Mouse (Mus musculus) testis, adult 2 months (tissue): Measurements from ENCODE around the gene Atxn7. TPM values are rescaled to one million over a fixed set of nuclear protein-coding genes. Genes with fewer than 3 reads are reported as not detected.
A peak's percentile ranks its signal among the peaks of the same experiment; 100 is the strongest.

Experiments used
- H3K27ac ChIP-seq: fragments of 200-500 bp; 2 replicates; pipeline ENCODE4 v1.5.1; 2012; ENCODE audit warnings: low read depth, low read length; ENCODE audit not compliant: control insufficient read depth, insufficient read depth
- H3K27me3 ChIP-seq: fragments of 200-500 bp; 2 replicates; pipeline ENCODE4 v1.6.1; 2012; ENCODE audit warnings: mild to moderate bottlenecking, low read length, moderate library complexity; ENCODE audit not compliant: control insufficient read depth, insufficient read depth
- H3K36me3 ChIP-seq: fragments of 200-500 bp; 2 replicates; pipeline ENCODE4 v1.6.1; 2012; ENCODE audit warnings: mild to moderate bottlenecking, low read length; ENCODE audit not compliant: control insufficient read depth, insufficient read depth
- H3K4me1 ChIP-seq: fragments of 200-500 bp; 2 replicates; pipeline ENCODE4 v1.6.1; 2012; ENCODE audit warnings: low read length; ENCODE audit not compliant: control insufficient read depth, insufficient read depth
- H3K4me3 ChIP-seq: fragments of 200-500 bp; 2 replicates; pipeline ENCODE4 v1.5.1; 2012; ENCODE audit warnings: low read depth, mild to moderate bottlenecking, low read length, moderate library complexity, mixed read lengths; ENCODE audit not compliant: control insufficient read depth
- CTCF ChIP-seq: fragments of 200-500 bp; IDR thresholded peaks from 2 replicates; pipeline ENCODE4 v1.5.1; 2012; ENCODE audit warnings: low read depth, mild to moderate bottlenecking, inconsistent platforms, low read length, moderate library complexity; ENCODE audit not compliant: control insufficient read depth, insufficient read depth, insufficient replicate concordance
- POLR2A ChIP-seq: fragments of 200-500 bp; IDR thresholded peaks from 2 replicates; pipeline ENCODE4 v1.6.1; 2012; ENCODE audit warnings: low read depth, mild to moderate bottlenecking, inconsistent platforms, low read length, moderate library complexity; ENCODE audit not compliant: control insufficient read depth
- polyA plus RNA-seq: library from polyadenylated mRNA; depleted of rRNA; stranded (reverse); fragments of >200 nt; gene quantifications from 2 replicates; pipeline ENCODE4 v1.2.3, GENCODE M21; 2012

Atxn7 gene
- polyA plus RNA-seq, 1 experiment, result 18.8 TPM

DNA sequence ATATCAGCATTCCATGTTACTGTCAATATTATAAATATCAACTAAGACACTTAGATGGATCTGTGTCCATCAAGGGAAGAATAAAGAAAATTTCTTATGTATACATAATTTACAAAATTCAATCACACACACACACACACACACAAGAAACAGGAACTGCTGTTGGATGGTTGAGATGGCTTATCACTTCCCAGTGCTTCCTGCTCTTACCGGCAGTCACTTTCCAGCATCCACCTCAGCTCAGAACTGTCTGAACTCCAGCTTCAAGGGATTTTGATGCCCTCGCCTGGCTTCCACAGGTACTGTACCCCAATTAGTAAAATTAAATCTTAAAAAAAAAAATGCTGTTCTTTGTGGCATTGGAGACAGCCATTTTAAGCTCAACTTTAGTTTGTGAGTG lies 27.2 kb downstream of the Atxn7 start:
- TF ChIP-seq POLR2A, result no peak
- TF ChIP-seq CTCF, result no peak
- H3K27ac ChIP-seq, result no peak overlapping the region
- H3K4me3 ChIP-seq, result no peak overlapping the region
- no peaks in the 10 kb centered on the region for H3K27me3 ChIP-seq
- no peaks in the 10 kb centered on the region for H3K36me3 ChIP-seq
- H3K4me1 ChIP-seq, result no peaks in the 10 kb centered on the region

DNA sequence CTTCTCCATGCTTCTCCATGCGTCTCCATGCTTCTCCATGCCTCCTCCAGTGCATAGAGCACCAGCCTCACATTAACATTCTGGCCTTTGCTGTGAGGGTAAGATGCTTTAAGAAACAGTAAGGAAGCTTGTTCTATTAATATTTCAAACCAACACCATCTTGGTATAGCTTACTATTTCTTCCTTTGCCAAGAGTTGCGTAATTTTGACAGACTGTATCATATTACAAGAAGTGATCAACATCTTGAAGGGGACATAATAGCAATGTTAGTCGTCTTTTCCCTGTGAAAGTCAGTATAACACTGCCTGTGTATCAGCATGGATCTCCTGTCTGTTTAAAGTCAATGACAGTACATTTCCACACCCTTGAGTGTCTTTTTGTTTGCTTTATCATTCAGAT lies 29.5 kb downstream of the Atxn7 start:
- no peak overlapping the region for H3K27ac ChIP-seq
- H3K27me3 ChIP-seq, result no peaks in the 10 kb centered on the region
- no peak overlapping the region for H3K4me3 ChIP-seq
- no peaks in the 10 kb centered on the region for H3K36me3 ChIP-seq
- no peaks in the 10 kb centered on the region for H3K4me1 ChIP-seq
- TF ChIP-seq CTCF (no peak), POLR2A (no peak)

DNA sequence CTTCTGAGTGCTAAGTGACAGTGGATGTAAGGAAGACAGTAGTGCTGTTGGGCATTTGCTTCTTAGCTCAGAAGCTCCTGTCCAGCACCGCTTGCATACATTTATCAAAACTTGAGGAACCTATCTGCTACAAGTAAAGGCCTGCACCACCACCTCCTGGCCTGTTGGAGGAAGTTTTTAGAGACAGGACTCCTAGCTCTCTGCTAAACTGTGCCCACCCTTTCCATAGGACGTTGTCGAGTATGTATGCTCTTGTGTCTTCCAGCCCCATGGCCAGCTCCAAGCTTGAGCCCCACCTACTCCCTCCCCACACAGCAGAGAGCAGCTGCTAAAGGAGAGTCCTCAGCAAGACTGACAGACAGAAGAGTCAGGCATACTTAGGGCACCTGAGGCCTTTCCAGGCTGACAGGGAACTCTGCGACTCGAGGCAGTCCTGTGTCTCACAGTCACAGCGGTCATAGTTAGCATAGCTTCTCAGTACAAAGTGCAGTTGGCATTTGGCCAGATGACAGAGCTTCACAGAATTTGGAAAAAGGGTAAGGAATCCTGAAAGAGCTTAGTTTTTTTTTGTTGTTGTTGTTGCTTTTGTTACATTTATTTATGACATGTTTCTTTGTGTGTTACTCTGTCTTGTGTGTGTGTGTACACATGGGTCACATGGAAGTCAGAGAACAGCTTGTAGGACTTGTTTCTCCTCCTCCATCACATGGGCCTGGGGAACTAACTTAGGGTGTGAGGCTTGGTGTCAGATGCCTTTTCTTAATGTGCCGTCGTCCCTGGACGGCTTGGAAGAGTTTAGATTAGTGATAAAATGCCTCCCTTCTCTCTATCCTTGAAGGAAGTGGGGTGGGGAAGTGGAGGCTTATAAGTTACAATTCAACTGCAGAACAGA lies 34.2 kb downstream of the Atxn7 start:
- TF ChIP-seq CTCF, result no peak
- no peak for TF ChIP-seq POLR2A
- H3K4me3 ChIP-seq, result no peak overlapping the region
- no peaks in the 10 kb centered on the region for H3K36me3 ChIP-seq
- no peaks in the 10 kb centered on the region for H3K4me1 ChIP-seq
- H3K27ac ChIP-seq, result no peak overlapping the region
- H3K27me3 ChIP-seq, result no peaks in the 10 kb centered on the region

DNA sequence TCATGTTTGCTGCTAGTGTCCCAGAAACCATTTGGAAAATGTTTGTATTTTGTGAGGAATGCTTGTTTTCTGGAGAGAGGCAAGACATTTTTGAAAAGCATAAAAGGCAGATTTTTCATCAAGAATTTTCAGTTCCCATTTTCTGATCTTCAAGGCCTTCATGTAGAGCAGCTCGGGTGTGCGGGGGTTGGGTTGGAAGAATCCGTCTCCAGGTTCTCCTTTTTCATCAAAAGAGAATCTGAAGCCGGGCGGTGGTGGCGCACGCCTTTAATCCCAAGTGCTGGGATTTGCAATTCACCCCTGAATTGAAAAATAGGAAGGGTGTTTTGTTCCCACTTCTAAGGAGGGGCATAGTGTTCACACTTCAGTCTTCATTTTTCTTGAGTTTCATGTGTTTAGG lies 41.5 kb downstream of the Atxn7 start:
- H3K4me3 ChIP-seq, result no peak overlapping the region
- TF ChIP-seq POLR2A, result no peak
- no peak for TF ChIP-seq CTCF
- H3K27me3 ChIP-seq, result no peaks in the 10 kb centered on the region
- H3K36me3 ChIP-seq, result no peaks in the 10 kb centered on the region; the same call in 1 of the 2 replicates
- no peaks in the 10 kb centered on the region for H3K4me1 ChIP-seq
- H3K27ac ChIP-seq, result no peak overlapping the region

DNA sequence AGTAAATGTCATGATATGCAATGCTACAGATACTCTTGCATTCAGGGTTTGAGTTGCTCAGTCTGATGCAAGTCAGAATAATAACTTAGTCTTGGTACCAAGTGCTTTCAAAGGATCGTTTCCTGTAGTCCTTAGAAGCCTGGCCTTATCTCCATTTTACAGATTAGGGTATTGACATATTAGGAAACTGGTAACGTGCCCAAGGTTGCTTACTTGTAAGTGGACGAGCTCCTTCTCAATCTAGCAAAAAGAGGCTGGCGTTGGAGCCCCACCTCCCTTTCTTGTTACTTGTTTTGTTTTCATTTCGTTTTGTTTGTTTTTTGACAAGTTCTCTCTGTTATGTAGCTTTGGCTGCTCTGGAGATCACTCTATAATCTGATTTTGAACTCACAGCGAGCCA lies 48.5 kb downstream of the Atxn7 start:
- H3K27ac ChIP-seq, result no peak overlapping the region
- no peak overlapping the region for H3K4me3 ChIP-seq
- peaks cover 6% of the 10 kb centered on the region for H3K4me1 ChIP-seq
- no peak for TF ChIP-seq CTCF
- no peak for TF ChIP-seq POLR2A
- no peaks in the 10 kb centered on the region for H3K27me3 ChIP-seq
- H3K36me3 ChIP-seq, result no peaks in the 10 kb centered on the region

DNA sequence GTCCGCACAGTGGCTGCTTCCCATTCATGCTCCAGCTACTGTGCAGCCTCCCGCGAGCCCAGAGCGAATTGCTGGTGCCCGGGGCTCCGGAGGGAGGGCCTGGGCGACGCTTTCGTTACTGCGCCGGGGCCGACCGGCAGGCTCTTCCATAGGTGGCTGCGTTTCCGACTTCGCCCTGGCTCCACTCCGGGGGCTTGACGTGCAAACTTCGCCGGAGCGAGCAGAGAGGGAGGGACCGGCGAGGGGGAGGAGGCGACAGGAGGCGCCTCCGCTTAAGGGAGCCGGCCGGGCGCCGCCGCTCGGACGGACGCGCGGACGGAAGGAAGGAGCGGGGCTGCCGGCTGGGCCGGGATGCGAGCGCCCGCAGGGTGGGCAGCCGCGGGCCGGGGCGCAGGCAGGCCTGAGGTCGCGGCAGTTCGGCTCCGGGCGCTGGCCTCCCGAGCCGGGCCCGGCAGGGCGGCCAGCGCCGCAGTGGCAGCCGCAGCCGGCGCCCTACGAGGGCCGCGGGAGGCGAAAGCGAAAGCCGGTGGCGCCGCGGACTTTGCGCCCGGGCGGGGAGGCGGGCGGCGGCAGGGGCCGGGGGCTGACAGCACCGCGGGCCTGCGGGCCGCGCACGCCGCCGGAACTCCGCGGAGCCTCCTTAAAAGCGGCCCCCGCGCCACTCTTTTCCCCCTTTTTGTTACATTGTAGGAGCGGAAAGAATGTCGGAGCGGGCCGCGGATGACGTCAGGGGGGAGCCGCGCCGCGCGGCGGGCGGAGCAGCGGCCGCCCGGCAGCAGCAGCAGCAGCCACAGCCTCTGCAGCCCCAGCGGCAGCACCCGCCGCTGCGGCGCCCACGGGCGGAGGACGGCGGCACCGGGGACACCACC lies 51.4 kb downstream of the Atxn7 start:
- H3K36me3 ChIP-seq, result no peaks in the 10 kb centered on the region
- H3K4me1 ChIP-seq, result peaks cover 6% of the 10 kb centered on the region
- no peaks in the 10 kb centered on the region for H3K27me3 ChIP-seq
- TF ChIP-seq POLR2A, result no peak; the same call in 1 of the 2 replicates
- no peak for TF ChIP-seq CTCF
- peak overlapping the region; percentile 95 for H3K4me3 ChIP-seq
- H3K27ac ChIP-seq, result peak overlapping the region; percentile 88

DNA sequence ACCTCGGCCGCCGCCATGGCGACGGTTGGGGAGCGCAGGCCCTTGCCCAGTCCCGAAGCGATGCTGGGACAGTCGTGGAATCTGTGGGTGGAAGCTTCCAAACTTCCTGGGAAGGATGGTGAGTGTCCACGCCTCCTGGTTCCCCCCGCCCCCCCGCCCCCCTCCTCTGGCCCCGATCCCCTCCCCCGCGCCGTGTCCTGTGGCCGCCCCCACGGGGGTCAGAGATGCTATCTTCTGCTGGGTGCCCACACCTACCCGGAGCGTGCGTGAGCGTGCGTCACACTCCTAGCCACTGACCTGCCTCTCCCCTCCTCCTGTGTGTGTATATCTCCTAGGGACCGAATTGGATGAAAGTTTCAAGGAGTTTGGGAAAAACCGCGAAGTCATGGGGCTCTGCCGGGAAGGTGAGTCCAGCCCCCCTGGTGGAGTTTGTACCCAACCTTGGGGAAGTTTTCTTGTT lies 52.0 kb downstream of the Atxn7 start:
- H3K4me3 ChIP-seq, result peak overlapping the region; percentile 95
- no peak for TF ChIP-seq POLR2A
- no peak for TF ChIP-seq CTCF

More for the DNA sequence above, 52.0 kb downstream of the Atxn7 start:
- no peaks in the 10 kb centered on the region for H3K27me3 ChIP-seq
- peak overlapping the region; percentile 88 for H3K27ac ChIP-seq
- H3K36me3 ChIP-seq, result no peaks in the 10 kb centered on the region
- H3K4me1 ChIP-seq, result peaks cover 6% of the 10 kb centered on the region
